Mouse (Mus musculus) large intestine, adult 2 months (tissue): ENCODE measurements around the gene Usp53. TPM values are rescaled to one million over a fixed set of nuclear protein-coding genes. Genes with fewer than 3 reads are reported as not detected.
A peak's percentile ranks its signal among the peaks of the same experiment; 100 is the strongest.
"Not testable (repeated sequence)": the region's sequence is repeated elsewhere in the genome, so short reads cannot be mapped to it uniquely, and the experiment has no call there.

Experiments
- DNase-seq: peaks from one replicate; pipeline ENCODE4 v3.0.0-alpha.2; 2012; ENCODE audit warnings: low read depth, low spot score
- WGBS: fragments of 180-500 bp; shearing (Covaris S2); methylation state at CpG from one replicate; pipeline ENCODE4 v1.1.7; 2018; 5-methylcytosine and 5-hydroxymethylcytosine counted together
- polyA plus RNA-seq: library from polyadenylated mRNA; depleted of rRNA; stranded (reverse); fragments of >200 nt; gene quantifications from 2 replicates; pipeline ENCODE4 v1.2.3, GENCODE M21; 2012

The Usp53 gene
- polyA plus RNA-seq, 1 experiment: 1.7 TPM

DNA sequence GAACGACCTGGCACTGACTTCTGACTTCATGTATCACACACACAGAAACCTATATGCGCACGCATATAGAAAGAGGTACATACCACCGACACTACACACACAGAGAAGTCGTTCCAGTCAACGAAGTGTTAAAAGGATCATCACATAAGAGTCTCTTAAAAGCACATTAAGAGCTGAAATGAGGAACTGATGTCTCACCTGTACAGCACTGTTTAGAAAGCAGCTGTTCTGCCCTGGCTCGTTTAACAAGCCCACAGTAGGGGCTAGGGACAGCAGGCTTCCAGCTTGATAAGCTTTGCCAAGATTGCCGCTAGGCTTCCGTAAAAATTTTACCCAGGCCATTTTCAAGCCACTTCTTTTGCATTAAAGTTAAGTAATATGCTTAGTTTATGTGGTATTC lies 15.9 kb downstream of the Usp53 start:
- WGBS: 88% methylated on average over 9 of the region's 9 CpGs
- no peak for DNase-seq

DNA sequence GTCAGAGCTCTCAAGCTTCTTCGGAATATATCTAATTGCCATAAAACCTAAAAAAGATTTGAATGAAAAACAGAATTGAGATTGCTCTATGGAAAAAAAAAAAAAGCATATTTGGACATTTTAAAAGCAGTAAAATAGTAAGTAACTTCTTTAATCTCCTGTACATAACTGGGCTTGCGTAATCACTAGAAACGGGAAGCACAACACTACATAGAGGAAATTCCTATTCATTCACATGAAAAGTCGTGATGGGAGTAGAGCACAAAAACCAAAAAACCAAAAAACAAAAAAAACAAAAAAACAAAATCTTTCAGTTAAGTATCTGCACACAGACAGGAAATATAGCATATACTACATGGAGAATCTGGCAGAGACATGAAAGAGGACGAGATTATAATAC lies 20.0 kb downstream of the Usp53 start:
- DNase-seq: no peak
- 82% methylated on average over 5 of the region's 5 CpGs for WGBS

DNA sequence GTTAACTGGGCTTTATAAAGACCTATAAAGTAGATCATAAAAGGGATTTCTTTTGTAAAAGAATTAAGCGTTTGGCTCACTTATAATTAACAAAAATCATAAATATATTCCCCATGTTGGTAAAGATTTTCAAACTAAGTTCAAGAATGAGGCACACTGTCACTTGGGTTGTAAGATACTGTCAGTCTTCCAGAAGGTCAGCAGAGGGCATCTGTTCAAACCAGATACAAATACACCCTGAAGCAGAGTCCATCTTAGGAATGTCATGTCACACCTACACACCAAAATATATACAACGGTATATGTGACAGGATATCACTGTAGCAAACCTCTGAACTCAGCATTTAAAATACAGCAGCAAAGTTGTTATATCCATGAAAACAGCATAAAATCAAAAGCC lies 34.2 kb downstream of the Usp53 start:
- 71% methylated on average over 2 of the region's 2 CpGs for WGBS
- DNase-seq: no peak

DNA sequence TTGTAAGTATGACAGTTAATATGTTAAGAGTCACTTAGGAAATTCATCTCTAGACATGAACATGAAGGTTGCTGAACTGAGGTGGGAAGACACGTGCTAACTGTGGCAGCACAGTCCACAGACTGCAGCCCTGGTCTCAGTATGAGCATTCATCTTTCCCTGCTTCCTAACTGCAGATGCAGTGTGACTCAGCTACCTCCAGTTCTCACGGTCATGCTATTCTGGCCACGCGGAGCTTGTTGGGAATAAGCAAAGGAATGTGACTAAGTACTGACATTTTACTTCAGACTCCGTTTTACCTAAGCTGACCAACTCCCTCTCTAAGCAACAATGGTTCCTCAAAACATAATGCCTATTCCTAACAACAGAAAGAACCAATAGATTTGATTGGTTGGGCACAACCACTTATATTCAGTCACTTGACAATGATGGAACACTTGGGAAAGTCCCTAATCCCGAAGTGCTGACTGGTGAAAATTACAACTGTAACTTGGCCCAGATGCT lies 40.9 kb downstream of the Usp53 start:
- DNase-seq: no peak
- WGBS: 75% methylated on average over 6 of the region's 6 CpGs

DNA sequence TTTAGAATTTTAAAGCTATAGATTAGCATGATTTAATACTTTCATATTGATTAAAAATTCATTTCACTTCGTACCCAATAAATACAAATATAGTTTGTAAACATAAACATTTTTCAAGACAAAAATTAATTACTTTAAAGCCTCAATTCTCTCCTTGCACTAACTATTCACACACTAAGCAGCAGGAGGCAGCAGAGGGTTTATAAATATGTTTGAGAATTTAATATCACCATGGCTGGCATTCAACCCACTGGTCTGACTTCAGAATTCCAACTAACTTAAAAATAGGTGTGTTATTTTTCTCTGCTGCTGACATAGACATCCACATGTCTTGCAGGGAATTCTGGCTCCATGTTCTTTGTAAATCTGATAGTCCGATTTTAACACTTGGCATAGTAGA lies 45.1 kb downstream of the Usp53 start:
- DNase-seq: no peak
- WGBS: 83% methylated on average over 2 of the region's 2 CpGs

DNA sequence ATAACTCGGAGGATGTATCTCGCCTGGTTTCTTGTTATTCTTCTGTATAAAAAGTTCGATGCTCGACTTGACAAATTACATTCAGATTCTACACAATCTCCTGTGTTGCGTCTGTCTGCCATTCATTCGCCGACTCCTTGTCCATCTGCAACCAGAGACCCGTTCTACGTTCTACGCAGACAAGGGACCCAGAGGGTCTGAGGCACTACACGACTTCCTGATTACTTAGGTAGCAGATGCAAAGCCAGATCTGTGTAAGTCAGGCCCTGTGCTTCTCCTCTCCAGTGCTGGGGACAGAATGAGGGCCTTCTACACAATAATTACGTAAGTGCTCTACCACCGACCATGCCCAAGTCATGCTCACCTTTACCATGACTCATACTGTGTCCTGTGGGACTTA lies 47.1 kb downstream of the Usp53 start:
- WGBS: 86% methylated on average over 13 of the region's 13 CpGs

DNA sequence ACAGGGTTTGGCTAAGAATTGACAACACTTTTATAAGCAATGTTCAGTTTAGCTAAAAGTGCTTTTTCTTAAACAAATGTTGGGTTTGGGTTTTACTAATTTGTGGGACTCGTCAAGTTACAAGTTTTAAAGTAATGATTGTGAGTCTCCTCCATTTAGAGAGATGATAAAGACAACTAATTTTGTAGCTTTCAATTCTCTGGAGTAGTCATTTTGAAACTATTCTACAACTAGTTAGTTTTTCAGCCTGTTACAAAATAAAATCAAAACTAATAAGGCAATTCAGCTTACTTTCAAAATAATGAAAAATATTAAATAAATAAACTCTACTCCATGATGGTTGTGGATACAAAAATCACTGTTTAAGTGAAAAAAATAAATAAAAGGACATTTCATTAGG lies 51.8 kb downstream of the Usp53 start:
- no peak for DNase-seq
- 92% methylated on average over 1 of the region's 1 CpGs for WGBS

More for the DNA sequence above, 47.1 kb downstream of the Usp53 start:
- DNase-seq: not testable (repeated sequence)

DNA sequence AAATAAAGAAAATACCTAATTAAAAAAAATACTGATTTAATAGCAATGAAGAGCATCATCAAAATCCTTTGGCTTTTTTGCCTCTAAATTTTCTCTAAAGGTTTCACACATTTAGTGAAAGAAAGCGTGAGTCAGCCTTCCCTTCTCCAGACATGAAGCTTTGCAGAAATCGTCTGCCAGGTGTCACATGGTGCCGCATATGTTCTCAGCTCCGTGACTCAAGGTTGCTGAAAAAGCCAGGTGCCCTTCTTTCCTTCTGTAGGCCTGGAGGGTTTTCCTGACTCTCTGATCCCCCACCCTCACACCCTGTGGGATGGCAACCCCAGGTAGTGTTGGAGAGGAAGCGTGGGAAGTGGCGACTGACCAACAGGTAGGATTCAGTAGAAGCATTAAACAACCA lies 54.6 kb downstream of the Usp53 start:
- WGBS: 86% methylated on average over 6 of the region's 6 CpGs
- no peak for DNase-seq

DNA sequence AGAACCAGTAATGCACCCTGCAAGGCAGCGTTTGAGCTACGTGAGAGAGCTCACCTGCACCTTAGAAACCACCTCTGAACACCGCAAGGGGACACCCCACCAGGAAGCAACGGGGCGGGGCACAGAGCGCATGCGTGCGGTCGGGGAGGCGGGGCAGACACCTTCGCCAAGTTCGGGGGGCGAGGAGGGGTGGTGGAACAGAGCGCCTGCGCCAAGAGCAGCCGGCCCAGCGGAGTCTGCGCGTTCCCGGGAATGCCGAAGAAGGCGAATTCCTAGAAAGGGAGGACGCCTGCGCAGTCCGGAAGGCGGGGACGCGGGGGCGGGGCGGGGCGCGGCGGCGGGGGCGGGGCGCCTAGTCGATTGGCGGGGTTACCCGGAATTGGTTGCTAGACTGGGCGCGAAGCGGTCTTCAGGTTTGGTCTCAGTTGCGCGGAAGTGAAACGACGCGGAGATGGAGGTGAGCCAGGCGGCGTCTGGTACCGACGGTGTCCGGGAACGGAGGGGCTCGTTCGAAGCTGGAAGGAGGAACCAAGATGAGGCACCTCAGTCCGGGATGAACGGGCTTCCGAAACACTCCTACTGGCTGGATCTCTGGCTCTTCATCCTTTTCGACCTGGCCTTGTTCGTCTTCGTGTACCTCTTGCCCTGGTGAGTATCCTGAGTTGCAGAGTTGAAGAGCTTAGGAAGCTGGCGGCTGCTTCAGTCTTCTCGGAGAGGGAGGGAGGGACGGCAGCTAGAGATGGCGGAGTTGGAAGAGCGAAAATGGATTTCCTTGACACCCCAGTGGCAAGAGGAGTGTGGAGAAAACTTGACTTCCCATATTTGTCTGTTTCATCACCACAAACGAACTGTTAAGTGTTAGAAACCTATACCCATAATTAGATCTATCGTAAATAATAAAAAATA lies 60.0 kb downstream of the Usp53 start, which contains the start of gene 1810037I17Rik:
Gene 1810037I17Rik (plus strand): TSS at position 195 of the 906 bp plus-strand sequence.
- peak; percentile 68 for DNase-seq
- under 1% methylated on average over 68 of the region's 68 CpGs for WGBS

DNA sequence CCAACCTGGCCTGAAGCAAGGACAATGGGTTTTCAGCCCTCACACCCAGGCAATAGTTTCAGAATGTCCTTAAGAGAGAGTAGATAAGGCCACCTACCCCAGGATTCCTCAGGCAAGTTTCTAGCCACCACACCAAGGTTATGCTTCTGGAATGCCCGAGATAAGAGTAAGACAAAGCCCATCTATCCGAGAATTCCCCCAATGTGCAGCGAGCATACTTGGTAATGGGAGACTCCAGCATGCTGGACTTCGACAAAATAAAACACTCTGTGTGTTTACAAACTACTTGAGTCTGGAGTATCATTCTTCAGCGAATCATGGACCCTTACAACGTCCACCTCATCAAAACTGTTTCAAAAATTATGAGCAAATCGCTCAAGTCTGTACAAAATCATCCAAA lies 61.2 kb downstream of the Usp53 start:
- 49% methylated on average over 7 of the region's 7 CpGs for WGBS

DNA sequence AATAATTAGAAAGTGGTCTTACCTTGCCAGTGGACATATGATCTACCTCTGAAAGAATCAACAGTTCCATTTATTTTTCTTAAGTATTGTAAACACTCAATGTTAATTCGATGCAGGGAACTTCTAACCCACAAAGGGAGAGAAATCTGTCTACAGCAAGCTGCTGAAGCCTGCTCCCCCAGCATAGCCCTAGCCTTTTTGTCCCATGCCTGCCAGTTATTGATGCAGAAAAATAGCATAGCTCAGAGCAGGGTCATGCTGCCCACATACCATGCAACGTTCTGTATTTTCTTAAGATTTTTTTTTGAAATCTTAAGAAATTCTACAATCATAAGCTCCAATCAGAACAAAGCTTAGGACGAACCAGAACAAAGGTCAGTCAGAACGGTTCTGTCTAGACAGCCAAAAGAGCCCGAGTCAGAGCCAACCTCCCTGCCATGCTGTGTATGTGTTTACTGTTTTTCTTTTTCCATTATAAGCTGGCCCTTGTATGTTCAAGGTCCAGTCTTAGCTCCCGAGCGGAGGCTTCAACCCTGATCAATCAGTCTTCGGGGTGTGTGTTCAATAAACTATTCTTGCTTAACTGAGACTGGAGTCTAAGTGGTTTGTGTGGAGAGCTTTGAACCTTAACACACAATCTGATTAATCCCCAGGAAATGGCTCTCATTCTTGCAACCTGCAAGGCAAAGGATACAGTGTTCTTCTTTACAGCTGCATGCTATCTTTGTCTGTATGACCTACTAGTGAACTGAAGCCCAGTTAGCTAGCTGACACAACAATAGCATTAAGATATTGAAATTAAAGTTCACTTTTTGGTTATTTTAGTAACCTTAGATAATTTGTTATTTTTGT lies 62.4 kb downstream of the Usp53 start:
- 46% methylated on average over 8 of the region's 8 CpGs for WGBS
- DNase-seq: no peak

More for the DNA sequence above, 61.2 kb downstream of the Usp53 start:
- no peak for DNase-seq

DNA sequence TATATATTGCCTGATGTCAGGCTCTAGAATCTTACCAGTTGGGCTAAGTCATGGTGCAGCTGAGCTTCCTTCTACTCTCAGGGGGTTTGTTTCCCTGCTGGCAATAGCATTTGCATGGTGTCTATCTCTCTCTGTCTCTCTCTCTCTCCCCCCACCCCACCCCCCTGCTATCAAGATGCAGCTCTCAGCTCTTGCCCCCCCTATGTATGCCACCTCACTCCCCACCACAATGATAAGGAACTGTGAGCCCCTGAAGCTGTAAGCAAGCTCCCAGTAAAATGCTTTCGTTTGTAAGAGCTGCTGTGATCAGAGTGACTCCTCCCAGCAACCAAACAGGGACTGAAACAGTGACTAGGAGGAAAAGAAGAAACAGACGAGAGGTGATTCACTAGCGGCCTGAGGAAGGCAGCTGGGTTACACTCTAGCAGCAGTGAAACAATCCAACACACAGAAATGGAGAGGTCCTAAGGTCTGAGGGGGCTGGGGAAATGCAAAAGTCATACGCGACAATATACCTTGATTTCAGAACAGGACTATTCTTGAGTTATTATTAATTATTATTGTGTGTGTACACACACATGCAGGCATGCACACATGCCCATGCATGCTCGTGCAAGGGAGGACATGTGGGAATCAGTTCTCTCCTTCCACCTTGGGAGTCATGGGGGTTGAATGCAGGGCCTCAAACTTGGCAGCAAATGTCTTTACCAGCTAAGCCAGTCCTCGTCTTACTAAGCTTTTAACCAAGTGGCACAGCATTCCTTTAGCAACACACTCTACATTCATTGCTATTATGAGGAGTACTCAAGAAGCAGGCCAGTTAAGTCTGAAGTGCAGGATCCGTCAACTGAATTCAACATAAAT lies 63.5 kb downstream of the Usp53 start:
- no peak for DNase-seq
- WGBS: 58% methylated on average over 8 of the region's 8 CpGs

DNA sequence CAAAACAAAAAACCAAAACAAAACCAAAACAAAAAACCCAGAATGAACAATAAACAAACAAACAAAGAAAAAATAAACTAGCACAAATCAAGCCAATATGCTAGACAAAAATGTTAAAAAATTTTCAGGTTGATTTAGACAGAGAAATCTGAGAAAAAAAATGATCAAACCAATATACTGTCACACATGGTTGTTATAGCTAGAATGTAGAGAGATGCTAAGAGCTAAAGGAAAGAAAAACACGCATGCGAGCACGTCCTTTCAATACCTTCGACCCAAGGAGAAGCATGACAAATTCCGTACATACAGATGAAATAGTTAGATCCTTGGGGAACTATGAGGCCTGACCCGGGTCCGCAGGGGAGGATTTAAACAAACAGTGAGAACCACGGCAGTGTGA lies 65.0 kb downstream of the Usp53 start, which contains the start of gene Gm10959:
Gene Gm10959 (minus strand): TSS at position 101 of the 400 bp plus-strand sequence.
- WGBS: 86% methylated on average over 8 of the region's 8 CpGs
- DNase-seq: no peak

DNA sequence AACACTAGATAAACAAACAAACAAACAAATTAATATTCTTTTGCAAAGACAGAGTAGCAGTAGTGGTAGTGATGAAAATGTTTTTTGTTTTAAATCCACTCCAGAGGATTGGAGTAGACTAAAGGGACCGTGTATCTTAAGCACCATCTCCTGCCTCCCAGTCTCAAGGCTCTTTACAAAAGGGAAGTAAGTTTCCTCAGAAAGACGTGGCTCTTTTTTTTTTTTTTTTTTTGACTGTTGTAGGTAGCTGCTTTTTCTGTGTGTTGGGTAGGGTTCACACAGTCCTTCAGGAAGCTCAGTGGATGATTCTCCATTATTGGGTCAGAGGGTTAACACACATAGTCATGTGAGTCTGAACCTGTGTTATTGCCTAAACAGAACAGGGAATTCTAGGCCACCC lies 65.6 kb downstream of the Usp53 start:
- no peak for DNase-seq
- 59% methylated on average over 2 of the region's 2 CpGs for WGBS

DNA sequence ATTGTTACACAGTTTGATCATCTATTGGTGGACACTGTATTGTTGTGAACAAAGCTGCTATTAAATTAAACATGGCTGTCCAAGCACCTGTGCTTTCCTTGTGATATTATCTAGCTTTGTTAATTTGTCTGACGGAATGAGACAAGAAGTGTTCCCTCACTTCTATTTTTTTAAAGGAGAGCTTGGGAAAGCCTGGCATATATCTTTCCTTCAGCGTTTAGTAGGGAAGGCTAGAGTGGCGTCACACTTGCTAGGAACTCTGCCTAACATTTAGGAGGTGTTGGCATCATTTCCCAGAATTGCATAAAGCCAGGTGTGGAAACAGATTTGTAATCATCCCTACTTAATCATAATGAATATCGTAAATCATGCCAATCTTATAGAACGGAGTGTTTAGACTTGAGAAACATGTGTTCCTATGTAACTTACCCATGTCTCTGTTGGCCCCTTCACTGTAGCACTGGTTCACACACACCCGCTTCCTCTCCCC lies 68.1 kb downstream of the Usp53 start:
- 87% methylated on average over 6 of the region's 6 CpGs for WGBS
- DNase-seq: no peak

DNA sequence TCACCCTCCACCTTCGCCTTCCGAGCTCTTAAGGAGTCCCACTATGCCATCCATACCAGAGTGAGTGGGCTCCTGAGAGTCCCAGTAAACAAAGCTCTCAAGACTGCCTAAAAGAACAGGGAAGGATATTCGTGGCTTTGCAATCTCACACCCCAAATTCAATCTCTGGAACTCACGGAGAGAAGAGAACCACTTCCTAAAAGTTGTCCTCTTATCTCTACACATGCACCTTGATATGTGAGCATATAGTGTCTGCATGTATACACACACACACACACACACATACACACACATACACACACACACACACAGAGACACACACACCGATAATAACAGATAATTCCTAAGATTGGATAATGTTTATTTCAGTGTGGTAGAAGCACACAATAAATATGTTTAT lies 68.8 kb downstream of the Usp53 start:
- no peak for DNase-seq
- 88% methylated on average over 5 of the region's 5 CpGs for WGBS

DNA sequence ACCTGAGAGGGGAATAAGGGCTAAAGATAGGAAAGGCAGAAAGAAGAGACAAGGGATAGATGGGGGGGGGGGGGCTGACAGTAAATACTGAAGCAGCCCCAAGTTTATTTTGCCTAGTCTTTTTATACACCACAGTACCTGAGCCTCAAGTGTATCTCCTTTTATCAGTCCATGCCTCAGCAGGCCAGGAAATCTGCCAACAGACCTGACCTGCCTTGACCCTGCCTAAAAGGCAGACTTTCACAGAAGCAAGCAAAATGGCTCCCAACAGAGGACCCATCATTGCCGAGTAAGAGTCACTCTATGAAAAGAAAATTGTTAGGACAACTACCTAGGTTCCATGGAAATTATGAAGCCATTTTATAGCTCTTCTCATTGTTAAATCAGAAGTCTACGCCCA lies 76.5 kb downstream of the Usp53 start:
- DNase-seq: no peak
- 86% methylated on average over 2 of the region's 2 CpGs for WGBS

DNA sequence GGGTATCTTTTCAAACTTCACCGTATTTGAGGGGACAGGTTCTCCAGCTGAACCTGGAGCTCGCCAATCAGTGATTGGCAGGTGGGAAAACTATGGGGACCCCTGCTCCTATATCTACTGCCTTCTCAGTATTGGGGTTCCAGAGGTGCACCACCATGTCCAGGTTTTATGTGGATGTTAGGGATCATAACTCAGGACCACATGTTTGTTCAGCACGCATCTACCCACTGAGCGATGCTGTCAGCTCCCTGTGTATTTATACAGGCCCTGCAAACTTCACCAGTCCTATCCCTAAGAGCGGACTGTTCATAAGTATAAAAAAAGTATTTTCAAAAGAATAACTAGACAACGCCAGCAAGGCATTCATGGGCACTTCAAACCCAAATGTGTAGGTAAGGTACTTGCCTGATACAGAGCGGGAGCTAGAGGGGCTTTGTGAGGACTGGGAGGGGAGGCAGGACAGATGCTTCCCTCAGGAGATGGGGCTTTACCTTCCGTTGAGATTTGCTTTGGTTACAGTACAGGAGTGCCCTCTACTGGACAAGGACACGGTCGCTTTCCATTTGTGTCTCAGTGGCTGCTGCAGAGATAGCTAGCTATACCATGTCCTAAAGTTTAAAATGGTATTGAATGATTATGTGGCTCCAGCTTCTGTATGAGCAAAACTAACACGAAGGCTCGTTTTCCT lies 80.4 kb downstream of the Usp53 start:
- peak; percentile 70 for DNase-seq
- 34% methylated on average over 12 of the region's 12 CpGs for WGBS

DNA sequence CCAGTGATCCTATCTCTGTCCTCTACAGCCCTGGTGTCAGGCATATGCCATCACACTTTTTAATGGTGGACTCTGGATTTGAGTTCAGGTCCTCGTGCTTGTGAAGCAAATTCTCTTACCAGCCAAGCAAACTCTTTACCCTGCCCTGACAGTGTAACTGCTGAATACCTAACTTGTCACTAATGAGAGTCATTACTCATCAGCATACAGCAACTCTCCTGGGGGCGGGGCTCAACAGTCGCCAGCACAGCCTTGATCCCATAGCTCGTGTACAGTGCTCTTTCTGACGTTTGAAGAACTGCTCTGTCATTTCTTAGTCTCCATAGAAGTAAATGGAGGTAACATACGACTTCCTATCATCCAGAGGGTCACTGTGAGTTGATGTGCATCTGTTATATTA lies 86.1 kb downstream of the Usp53 start:
- no peak for DNase-seq
- WGBS: 63% methylated on average over 6 of the region's 6 CpGs
